Mouse (Mus musculus): ENCODE measurements at regions not wholly inside any gene's neighbourhood (a gene's known extent, or its start where the extent isn't known, plus 50 kb on each side); places are given as distances from the start of the nearest gene placed in this dataset.

- Histone ChIP-seq H3K9me3 (ENCODE audit: control insufficient read depth, low read length) (peaks cover 8% of the 10 kb centered on the region; the same call in 1 of the 2 replicates), H3K27ac (ENCODE audit: low read depth) (no peak overlapping the region), H3K4me1 (replicated peaks; ENCODE audit: control insufficient read depth, insufficient read depth, low read length) (peaks cover 4% of the 10 kb centered on the region; the same call in 1 of the 2 replicates), H3K4me3 (ENCODE audit: low read depth, low read length) (peak overlapping the region; percentile 24), H3K27me3 (replicated peaks; ENCODE audit: control insufficient read depth, insufficient read depth, low read length) (peaks cover 35% of the 10 kb centered on the region), H3K36me3 (ENCODE audit: control insufficient read depth, insufficient read depth, low read length) (no peaks in the 10 kb centered on the region), H3K9ac (ENCODE audit: low read length) (no peak overlapping the region), H3K4me2 (ENCODE audit: low read length) (peak overlapping the region; percentile 52)
- 21% methylated on average over 30 of the region's 30 CpGs for WGBS
- ATAC-seq (replicated peaks; ENCODE audit: low FRiP score, low TSS enrichment, low read depth) (peak; percentile 53; the same call in 1 of the 2 replicates), DNase-seq (ENCODE audit: low spot score) (peak; percentile 69)
Measured at GRCm38 (mm10) chr2:172787203-172787944, 152.7 kb downstream of the Bmp7 start.

GRCm38 (mm10) chr2:172789260-172789659, 150.9 kb downstream of the Bmp7 start:
- peaks cover 4% of the 10 kb centered on the region; the same call in 1 of the 2 replicates for H3K4me1 ChIP-seq (replicated peaks; ENCODE audit: control insufficient read depth, insufficient read depth, low read length)
- no peak overlapping the region for H3K9ac ChIP-seq (ENCODE audit: low read length)
- 22% methylated on average over 10 of the region's 10 CpGs for WGBS
- H3K27ac ChIP-seq (ENCODE audit: low read depth) = no peak overlapping the region
- no peak overlapping the region for H3K4me2 ChIP-seq (ENCODE audit: low read length)
- H3K27me3 ChIP-seq (replicated peaks; ENCODE audit: control insufficient read depth, insufficient read depth, low read length) = peaks cover 35% of the 10 kb centered on the region
- H3K4me3 ChIP-seq (ENCODE audit: low read depth, low read length) = no peak overlapping the region
- no peak for DNase-seq (ENCODE audit: low spot score)
- ATAC-seq (replicated peaks; ENCODE audit: low FRiP score, low TSS enrichment, low read depth) = no peak
- H3K9me3 ChIP-seq (ENCODE audit: control insufficient read depth, low read length) = no peaks in the 10 kb centered on the region
- no peaks in the 10 kb centered on the region for H3K36me3 ChIP-seq (ENCODE audit: control insufficient read depth, insufficient read depth, low read length)

GRCm38 (mm10) chr2:172792555-172792954, 147.6 kb downstream of the Bmp7 start:
- H3K9me3 ChIP-seq (ENCODE audit: control insufficient read depth, low read length) = no peaks in the 10 kb centered on the region
- H3K4me1 ChIP-seq (replicated peaks; ENCODE audit: control insufficient read depth, insufficient read depth, low read length) = peaks cover 4% of the 10 kb centered on the region; the same call in 1 of the 2 replicates
- WGBS = 79% methylated on average over 10 of the region's 10 CpGs
- no peak overlapping the region for H3K4me3 ChIP-seq (ENCODE audit: low read depth, low read length)
- H3K9ac ChIP-seq (ENCODE audit: low read length) = no peak overlapping the region
- H3K27me3 ChIP-seq (replicated peaks; ENCODE audit: control insufficient read depth, insufficient read depth, low read length) = peaks cover 24% of the 10 kb centered on the region
- H3K36me3 ChIP-seq (ENCODE audit: control insufficient read depth, insufficient read depth, low read length) = no peaks in the 10 kb centered on the region
- H3K4me2 ChIP-seq (ENCODE audit: low read length) = no peak overlapping the region
- ATAC-seq (replicated peaks; ENCODE audit: low FRiP score, low TSS enrichment, low read depth) = no peak
- DNase-seq (ENCODE audit: low spot score) = no peak
- no peak overlapping the region for H3K27ac ChIP-seq (ENCODE audit: low read depth)

- Histone ChIP-seq H3K4me2 (ENCODE audit: low read length) (no peak overlapping the region), H3K9ac (ENCODE audit: low read length) (no peak overlapping the region), H3K9me3 (ENCODE audit: control insufficient read depth, low read length) (no peaks in the 10 kb centered on the region), H3K27me3 (replicated peaks; ENCODE audit: control insufficient read depth, insufficient read depth, low read length) (peaks cover 10% of the 10 kb centered on the region), H3K36me3 (ENCODE audit: control insufficient read depth, insufficient read depth, low read length) (no peaks in the 10 kb centered on the region), H3K4me3 (ENCODE audit: low read depth, low read length) (no peak overlapping the region), H3K27ac (ENCODE audit: low read depth) (no peak overlapping the region), H3K4me1 (replicated peaks; ENCODE audit: control insufficient read depth, insufficient read depth, low read length) (peaks cover 4% of the 10 kb centered on the region; the same call in 1 of the 2 replicates)
- DNase-seq (ENCODE audit: low spot score) (no peak), ATAC-seq (replicated peaks; ENCODE audit: low FRiP score, low TSS enrichment, low read depth) (no peak)
- WGBS = 78% methylated on average over 8 of the region's 8 CpGs
Measured at GRCm38 (mm10) chr2:172793991-172794390, 146.1 kb downstream of the Bmp7 start.

- ATAC-seq (replicated peaks; ENCODE audit: low FRiP score, low TSS enrichment, low read depth) (no peak), DNase-seq (ENCODE audit: low spot score) (no peak)
- no peaks in the 10 kb centered on the region for H3K36me3 ChIP-seq (ENCODE audit: control insufficient read depth, insufficient read depth, low read length)
- H3K4me1 ChIP-seq (replicated peaks; ENCODE audit: control insufficient read depth, insufficient read depth, low read length) = no peaks in the 10 kb centered on the region
- no peak overlapping the region for H3K27ac ChIP-seq (ENCODE audit: low read depth)
- no peaks in the 10 kb centered on the region for H3K9me3 ChIP-seq (ENCODE audit: control insufficient read depth, low read length)
- 75% methylated on average over 10 of the region's 10 CpGs for WGBS
- no peak overlapping the region for H3K4me2 ChIP-seq (ENCODE audit: low read length)
- H3K27me3 ChIP-seq (replicated peaks; ENCODE audit: control insufficient read depth, insufficient read depth, low read length) = peaks cover 3% of the 10 kb centered on the region; the same call in 1 of the 2 replicates
- H3K9ac ChIP-seq (ENCODE audit: low read length) = no peak overlapping the region
- no peak overlapping the region for H3K4me3 ChIP-seq (ENCODE audit: low read depth, low read length)
Measured at GRCm38 (mm10) chr2:172794771-172795170, 145.3 kb downstream of the Bmp7 start.

- Histone ChIP-seq H3K4me2 (ENCODE audit: low read length) (no peak overlapping the region), H3K27ac (ENCODE audit: low read depth) (no peak overlapping the region), H3K4me1 (replicated peaks; ENCODE audit: control insufficient read depth, insufficient read depth, low read length) (no peaks in the 10 kb centered on the region), H3K27me3 (replicated peaks; ENCODE audit: control insufficient read depth, insufficient read depth, low read length) (no peaks in the 10 kb centered on the region), H3K4me3 (ENCODE audit: low read depth, low read length) (no peak overlapping the region), H3K9ac (ENCODE audit: low read length) (no peak overlapping the region), H3K9me3 (ENCODE audit: control insufficient read depth, low read length) (no peaks in the 10 kb centered on the region), H3K36me3 (ENCODE audit: control insufficient read depth, insufficient read depth, low read length) (no peaks in the 10 kb centered on the region)
- DNase-seq (ENCODE audit: low spot score) (no peak), ATAC-seq (replicated peaks; ENCODE audit: low FRiP score, low TSS enrichment, low read depth) (no peak)
- WGBS = 58% methylated on average over 6 of the region's 6 CpGs
Measured at GRCm38 (mm10) chr2:172796104-172796503, 144.0 kb downstream of the Bmp7 start.

GRCm38 (mm10) chr2:172796955-172797354, 143.2 kb downstream of the Bmp7 start:
- DNase-seq (ENCODE audit: low spot score) = no peak
- no peak overlapping the region for H3K4me3 ChIP-seq (ENCODE audit: low read depth, low read length)
- H3K4me1 ChIP-seq (replicated peaks; ENCODE audit: control insufficient read depth, insufficient read depth, low read length) = no peaks in the 10 kb centered on the region
- no peak overlapping the region for H3K4me2 ChIP-seq (ENCODE audit: low read length)
- WGBS = 35% methylated on average over 6 of the region's 6 CpGs
- H3K27ac ChIP-seq (ENCODE audit: low read depth) = no peak overlapping the region
- ATAC-seq (replicated peaks; ENCODE audit: low FRiP score, low TSS enrichment, low read depth) = no peak
- no peaks in the 10 kb centered on the region for H3K27me3 ChIP-seq (replicated peaks; ENCODE audit: control insufficient read depth, insufficient read depth, low read length)
- no peaks in the 10 kb centered on the region for H3K36me3 ChIP-seq (ENCODE audit: control insufficient read depth, insufficient read depth, low read length)
- H3K9me3 ChIP-seq (ENCODE audit: control insufficient read depth, low read length) = no peaks in the 10 kb centered on the region
- H3K9ac ChIP-seq (ENCODE audit: low read length) = no peak overlapping the region

GRCm38 (mm10) chr2:172799951-172800350, 140.2 kb downstream of the Bmp7 start:
- Histone ChIP-seq H3K27me3 (replicated peaks; ENCODE audit: control insufficient read depth, insufficient read depth, low read length) (no peaks in the 10 kb centered on the region), H3K9me3 (ENCODE audit: control insufficient read depth, low read length) (0 out of 2 replicates have a peak, but pooled peaks cover 4% of the 10 kb centered on the region), H3K36me3 (ENCODE audit: control insufficient read depth, insufficient read depth, low read length) (no peaks in the 10 kb centered on the region), H3K9ac (ENCODE audit: low read length) (no peak overlapping the region), H3K4me2 (ENCODE audit: low read length) (no peak overlapping the region), H3K4me3 (ENCODE audit: low read depth, low read length) (no peak overlapping the region), H3K4me1 (replicated peaks; ENCODE audit: control insufficient read depth, insufficient read depth, low read length) (no peaks in the 10 kb centered on the region), H3K27ac (ENCODE audit: low read depth) (no peak overlapping the region)
- ATAC-seq (replicated peaks; ENCODE audit: low FRiP score, low TSS enrichment, low read depth) (no peak), DNase-seq (ENCODE audit: low spot score) (no peak)
- WGBS = 53% methylated on average over 10 of the region's 10 CpGs

GRCm38 (mm10) chr2:172800801-172801200, 139.3 kb downstream of the Bmp7 start:
- no peak for ATAC-seq (replicated peaks; ENCODE audit: low FRiP score, low TSS enrichment, low read depth)
- H3K4me2 ChIP-seq (ENCODE audit: low read length) = no peak overlapping the region

More at GRCm38 (mm10) chr2:172800801-172801200, 139.3 kb downstream of the Bmp7 start:
- Histone ChIP-seq H3K4me3 (ENCODE audit: low read depth, low read length) (no peak overlapping the region), H3K9me3 (ENCODE audit: control insufficient read depth, low read length) (0 out of 2 replicates have a peak, but pooled peaks cover 4% of the 10 kb centered on the region), H3K9ac (ENCODE audit: low read length) (no peak overlapping the region), H3K27ac (ENCODE audit: low read depth) (no peak overlapping the region), H3K36me3 (ENCODE audit: control insufficient read depth, insufficient read depth, low read length) (no peaks in the 10 kb centered on the region), H3K27me3 (replicated peaks; ENCODE audit: control insufficient read depth, insufficient read depth, low read length) (no peaks in the 10 kb centered on the region), H3K4me1 (replicated peaks; ENCODE audit: control insufficient read depth, insufficient read depth, low read length) (no peaks in the 10 kb centered on the region)
- DNase-seq (ENCODE audit: low spot score) = no peak
- WGBS = 66% methylated on average over 9 of the region's 9 CpGs

Data from intestine, embryonic 14.5 days (tissue).